Mouse (Mus musculus): Measurements from ENCODE around the gene Klf7. TPM values are rescaled to one million over a fixed set of nuclear protein-coding genes. Genes with fewer than 3 reads are reported as not detected.

Klf7 gene
- polyA plus RNA-seq, 1 experiment from 2014 or later = 17.9 TPM

DNA sequence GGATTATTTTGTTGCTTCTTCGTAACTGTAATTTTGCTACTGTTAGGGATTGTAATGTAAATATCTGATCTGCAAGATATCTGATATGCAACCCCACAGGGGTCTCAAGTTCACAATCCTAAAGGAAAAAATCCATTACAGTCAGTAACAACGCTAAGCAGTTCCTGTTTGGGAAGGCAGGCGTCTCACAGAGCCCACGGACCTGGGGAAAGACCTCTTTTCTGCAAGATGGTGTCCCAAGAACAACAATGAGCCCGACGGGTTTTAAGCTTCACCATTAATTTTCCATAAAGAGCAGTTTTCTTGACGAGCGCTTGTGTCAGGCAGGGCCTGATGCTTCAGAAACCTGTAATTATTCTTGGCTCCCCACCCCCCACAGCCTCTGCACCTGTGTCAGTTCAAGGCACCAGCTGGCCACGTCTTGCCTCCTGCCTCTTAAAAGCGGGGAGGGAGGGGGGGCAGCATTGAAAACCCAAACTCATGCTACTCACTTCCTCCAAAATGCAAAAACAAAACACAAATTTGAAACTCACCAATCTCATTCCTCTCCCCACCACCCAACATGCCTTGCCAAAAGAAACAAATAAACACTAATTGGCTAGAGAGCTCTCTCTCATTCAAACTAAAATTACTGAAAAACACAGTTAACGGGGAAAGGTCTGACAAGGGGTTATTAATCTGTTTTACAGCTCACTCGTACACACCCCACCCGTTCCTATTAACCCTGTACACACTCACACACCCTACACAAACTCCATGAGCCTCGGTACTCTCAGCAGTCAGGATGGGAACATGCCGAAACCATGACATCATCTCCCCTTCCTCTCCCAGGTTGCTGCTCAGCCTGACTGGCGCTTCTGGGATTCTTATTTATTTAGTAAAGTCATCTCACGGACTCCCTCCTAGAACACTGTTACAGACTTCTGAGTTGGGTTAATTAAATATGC lies 34.2 kb downstream of the Klf7 start:
- no peak overlapping the region for H3K4me3 ChIP-seq (replicated peaks; ENCODE audit: low read depth, low read length)
- H3K9ac ChIP-seq (ENCODE audit: low read depth, low read length) = no peak overlapping the region

GRCm38 (mm10) chr1:64085875-64086274 lies 36.2 kb downstream of the Klf7 start:
- Histone ChIP-seq H3K9ac (ENCODE audit: low read depth, low read length) (no peak overlapping the region), H3K4me3 (replicated peaks; ENCODE audit: low read depth, low read length) (no peak overlapping the region), H3K36me3 (ENCODE audit: insufficient read depth, low read length) (no peaks in the 10 kb centered on the region), H3K9me3 (replicated peaks; ENCODE audit: low read length) (no peaks in the 10 kb centered on the region), H3K4me1 (replicated peaks; ENCODE audit: insufficient read depth, low read length) (peaks cover 14% of the 10 kb centered on the region; the same call in 1 of the 2 replicates), H3K4me2 (ENCODE audit: low read length) (no peak overlapping the region), H3K27ac (no peak overlapping the region), H3K27me3 (ENCODE audit: insufficient read depth, low read length) (no peaks in the 10 kb centered on the region)
- TF ChIP-seq CTCF (IDR thresholded peaks at IDR 0.05; ENCODE audit: low read depth) = no peak
- 88% methylated on average over 4 of the region's 4 CpGs for WGBS
- DNase-seq (ENCODE audit: low spot score) (no peak), ATAC-seq (replicated peaks; ENCODE audit: low FRiP score, low read depth) (no peak)

More for the DNA sequence above, 34.2 kb downstream of the Klf7 start:
- TF ChIP-seq CTCF (IDR thresholded peaks at IDR 0.05; ENCODE audit: low read depth) = peak; percentile 53
- no peaks in the 10 kb centered on the region for H3K9me3 ChIP-seq (replicated peaks; ENCODE audit: low read length)
- peak overlapping the region; percentile 49 for H3K4me2 ChIP-seq (ENCODE audit: low read length)
- peaks cover 14% of the 10 kb centered on the region; the same call in 1 of the 2 replicates for H3K4me1 ChIP-seq (replicated peaks; ENCODE audit: insufficient read depth, low read length)
- ATAC-seq (replicated peaks; ENCODE audit: low FRiP score, low read depth) (peak; percentile 97), DNase-seq (ENCODE audit: low spot score) (peak; percentile 96)
- H3K27ac ChIP-seq = peak overlapping the region; percentile 62
- no peaks in the 10 kb centered on the region for H3K27me3 ChIP-seq (ENCODE audit: insufficient read depth, low read length)
- no peaks in the 10 kb centered on the region for H3K36me3 ChIP-seq (ENCODE audit: insufficient read depth, low read length)
- 8% methylated on average over 17 of the region's 17 CpGs for WGBS

- no peaks in the 10 kb centered on the region for H3K36me3 ChIP-seq (ENCODE audit: insufficient read depth, low read length)
- H3K27me3 ChIP-seq (ENCODE audit: insufficient read depth, low read length) = no peaks in the 10 kb centered on the region
- DNase-seq (ENCODE audit: low spot score) (no peak), ATAC-seq (replicated peaks; ENCODE audit: low FRiP score, low read depth) (no peak)
- H3K4me1 ChIP-seq (replicated peaks; ENCODE audit: insufficient read depth, low read length) = peaks cover 14% of the 10 kb centered on the region; the same call in 1 of the 2 replicates
- 63% methylated on average over 4 of the region's 4 CpGs for WGBS
- no peak overlapping the region for H3K9ac ChIP-seq (ENCODE audit: low read depth, low read length)
- H3K9me3 ChIP-seq (replicated peaks; ENCODE audit: low read length) = no peaks in the 10 kb centered on the region
- no peak for TF ChIP-seq CTCF (IDR thresholded peaks at IDR 0.05; ENCODE audit: low read depth)
- H3K4me2 ChIP-seq (ENCODE audit: low read length) = no peak overlapping the region
- no peak overlapping the region for H3K4me3 ChIP-seq (replicated peaks; ENCODE audit: low read depth, low read length)
- no peak overlapping the region for H3K27ac ChIP-seq
These were observed 36.7 kb downstream of the Klf7 start for GRCm38 (mm10) chr1:64085361-64085760.

- Histone ChIP-seq H3K9ac (ENCODE audit: low read depth, low read length) (no peak overlapping the region), H3K27me3 (ENCODE audit: insufficient read depth, low read length) (no peaks in the 10 kb centered on the region), H3K27ac (no peak overlapping the region), H3K4me1 (replicated peaks; ENCODE audit: insufficient read depth, low read length) (peaks cover 9% of the 10 kb centered on the region; the same call in 1 of the 2 replicates), H3K36me3 (ENCODE audit: insufficient read depth, low read length) (no peaks in the 10 kb centered on the region), H3K9me3 (replicated peaks; ENCODE audit: low read length) (no peaks in the 10 kb centered on the region), H3K4me3 (replicated peaks; ENCODE audit: low read depth, low read length) (no peak overlapping the region), H3K4me2 (ENCODE audit: low read length) (no peak overlapping the region)
- TF ChIP-seq CTCF (IDR thresholded peaks at IDR 0.05; ENCODE audit: low read depth) = no peak
- ATAC-seq (replicated peaks; ENCODE audit: low FRiP score, low read depth) = no peak
- no peak for DNase-seq (ENCODE audit: low spot score)
- WGBS = 59% methylated on average over 3 of the region's 3 CpGs
These were observed 37.4 kb downstream of the Klf7 start for GRCm38 (mm10) chr1:64084706-64085105.

DNA sequence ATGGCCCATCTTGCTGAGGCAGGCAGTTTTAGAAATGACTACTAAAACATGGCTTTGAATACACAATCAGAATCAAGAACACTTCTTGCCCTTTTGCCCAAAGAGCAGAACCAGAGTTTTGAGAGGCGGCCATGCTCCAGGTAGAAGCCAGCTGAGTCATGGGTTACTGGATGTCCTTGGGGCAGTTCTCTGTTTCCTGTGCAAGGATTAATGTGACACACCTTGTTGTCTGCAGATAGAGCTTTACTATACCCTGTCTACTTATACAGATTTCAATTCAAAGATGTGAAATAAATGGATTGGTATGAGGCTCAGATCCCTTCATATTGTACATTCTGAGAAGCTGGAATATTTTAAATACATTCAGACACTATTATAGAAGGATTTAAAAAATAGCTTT lies 40.3 kb downstream of the Klf7 start:
- 0 out of 2 replicates have a peak, but pooled peaks cover 7% of the 10 kb centered on the region for H3K36me3 ChIP-seq (ENCODE audit: insufficient read depth, low read length)
- no peaks in the 10 kb centered on the region for H3K9me3 ChIP-seq (replicated peaks; ENCODE audit: low read length)
- H3K4me3 ChIP-seq (replicated peaks; ENCODE audit: low read depth, low read length) = no peak overlapping the region
- no peak overlapping the region for H3K4me2 ChIP-seq (ENCODE audit: low read length)
- TF ChIP-seq CTCF (IDR thresholded peaks at IDR 0.05; ENCODE audit: low read depth) = no peak
- no peak for DNase-seq (ENCODE audit: low spot score)
- no peak overlapping the region for H3K9ac ChIP-seq (ENCODE audit: low read depth, low read length)
- H3K27ac ChIP-seq = no peak overlapping the region
- no peak for ATAC-seq (replicated peaks; ENCODE audit: low FRiP score, low read depth)
- no peaks in the 10 kb centered on the region for H3K27me3 ChIP-seq (ENCODE audit: insufficient read depth, low read length)
- WGBS = 86% methylated on average over 1 of the region's 1 CpGs
- 0 out of 2 replicates have a peak, but pooled peaks cover 2% of the 10 kb centered on the region for H3K4me1 ChIP-seq (replicated peaks; ENCODE audit: insufficient read depth, low read length)

- 67% methylated on average over 2 of the region's 2 CpGs for WGBS
- DNase-seq (ENCODE audit: low spot score) (no peak), ATAC-seq (replicated peaks; ENCODE audit: low FRiP score, low read depth) (no peak)
- Histone ChIP-seq H3K27ac (no peak overlapping the region), H3K36me3 (ENCODE audit: insufficient read depth, low read length) (0 out of 2 replicates have a peak, but pooled peaks cover 7% of the 10 kb centered on the region), H3K4me2 (ENCODE audit: low read length) (no peak overlapping the region), H3K27me3 (ENCODE audit: insufficient read depth, low read length) (no peaks in the 10 kb centered on the region), H3K4me1 (replicated peaks; ENCODE audit: insufficient read depth, low read length) (0 out of 2 replicates have a peak, but pooled peaks cover 2% of the 10 kb centered on the region), H3K4me3 (replicated peaks; ENCODE audit: low read depth, low read length) (no peak overlapping the region), H3K9me3 (replicated peaks; ENCODE audit: low read length) (no peaks in the 10 kb centered on the region), H3K9ac (ENCODE audit: low read depth, low read length) (no peak overlapping the region)
- no peak for TF ChIP-seq CTCF (IDR thresholded peaks at IDR 0.05; ENCODE audit: low read depth)
These were observed 40.9 kb downstream of the Klf7 start for GRCm38 (mm10) chr1:64081217-64081616.

All from kidney, postnatal 0 days (tissue).